Mouse (Mus musculus): ENCODE results near the gene Cldnd1.

GRCm38 (mm10) chr16:58718666-58719120 lies 9.0 kb upstream of the Cldnd1 start, which contains the start of gene Gpr15:
- no peak for TF ChIP-seq POLR2A (IDR thresholded peaks at IDR 0.05; ENCODE audit: control insufficient read depth, extremely low read depth, insufficient read depth, low read length, poor library complexity)
- TF ChIP-seq CTCF (IDR thresholded peaks at IDR 0.05; ENCODE audit: borderline replicate concordance, control insufficient read depth, extremely low read depth, insufficient read depth, low read length, poor library complexity) = no peak

All from thymus, adult 2 months (tissue).